Mouse (Mus musculus) embryonic fibroblast, embryonic 13.5 days (primary cell): Measurements from ENCODE around the gene Heatr9. TPM values are rescaled to one million over a fixed set of nuclear protein-coding genes. Genes with fewer than 3 reads are reported as not detected.
"Not testable (repeated sequence)": the region's sequence is repeated elsewhere in the genome, so short reads cannot be mapped to it uniquely, and the experiment has no call there.

Source experiments
- H3K27ac ChIP-seq: 2 replicates; pipeline ENCODE4 v1.5.1; 2012; ENCODE audit warnings: low read length, control low read depth, inconsistent platforms; ENCODE audit not compliant: insufficient read depth
- H3K4me1 ChIP-seq: 2 replicates; pipeline ENCODE4 v1.6.1; 2011; ENCODE audit warnings: low read length; ENCODE audit not compliant: control insufficient read depth, insufficient read depth
- H3K4me3 ChIP-seq: 2 replicates; pipeline ENCODE4 v1.5.1; 2011; ENCODE audit warnings: mild to moderate bottlenecking, control low read depth, low read length; ENCODE audit not compliant: insufficient read depth
- CTCF ChIP-seq: IDR thresholded peaks from 2 replicates; pipeline ENCODE4 v1.5.1; 2011; ENCODE audit warnings: mild to moderate bottlenecking, control low read depth, low read length, moderate library complexity, borderline replicate concordance; ENCODE audit not compliant: insufficient read depth
- POLR2A ChIP-seq: IDR thresholded peaks from 2 replicates; pipeline ENCODE4 v1.6.1; 2011; ENCODE audit warnings: low read depth, mild to moderate bottlenecking, control low read depth, low read length, moderate library complexity
- polyA plus RNA-seq: library from polyadenylated mRNA; stranded (reverse); fragments of >200 nt; gene quantifications from 2 replicates; pipeline ENCODE4 v1.2.4, GENCODE M21; 2011; ENCODE audit warnings: low read depth; ENCODE audit not compliant: missing spikeins, insufficient read length

The Heatr9 gene
- polyA plus RNA-seq, 1 experiment, result not detected

DNA sequence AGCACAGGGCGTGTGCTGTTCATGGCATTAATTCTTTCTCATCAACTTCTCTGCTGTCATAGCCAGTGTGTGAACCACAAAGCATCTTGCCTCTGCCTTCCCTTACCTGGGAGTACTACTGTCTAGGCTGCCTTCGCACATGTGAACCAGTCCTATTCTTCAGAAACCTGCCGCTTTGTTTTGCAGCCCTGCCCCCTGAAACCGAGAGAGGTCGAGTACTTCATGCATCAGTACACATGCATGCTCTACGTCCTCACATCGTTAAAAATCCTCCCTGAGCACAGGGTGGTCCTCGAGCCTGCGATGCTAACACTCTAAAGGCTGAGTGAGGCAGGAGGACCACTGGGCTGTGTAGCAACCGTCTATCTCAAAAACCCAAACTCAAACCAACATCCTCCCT, 35.1 kb upstream of the Heatr9 start:
- H3K27ac ChIP-seq, result no peak overlapping the region
- no peak for TF ChIP-seq CTCF
- TF ChIP-seq POLR2A, result no peak
- H3K4me1 ChIP-seq, result no peaks in the 10 kb centered on the region
- no peak overlapping the region for H3K4me3 ChIP-seq

DNA sequence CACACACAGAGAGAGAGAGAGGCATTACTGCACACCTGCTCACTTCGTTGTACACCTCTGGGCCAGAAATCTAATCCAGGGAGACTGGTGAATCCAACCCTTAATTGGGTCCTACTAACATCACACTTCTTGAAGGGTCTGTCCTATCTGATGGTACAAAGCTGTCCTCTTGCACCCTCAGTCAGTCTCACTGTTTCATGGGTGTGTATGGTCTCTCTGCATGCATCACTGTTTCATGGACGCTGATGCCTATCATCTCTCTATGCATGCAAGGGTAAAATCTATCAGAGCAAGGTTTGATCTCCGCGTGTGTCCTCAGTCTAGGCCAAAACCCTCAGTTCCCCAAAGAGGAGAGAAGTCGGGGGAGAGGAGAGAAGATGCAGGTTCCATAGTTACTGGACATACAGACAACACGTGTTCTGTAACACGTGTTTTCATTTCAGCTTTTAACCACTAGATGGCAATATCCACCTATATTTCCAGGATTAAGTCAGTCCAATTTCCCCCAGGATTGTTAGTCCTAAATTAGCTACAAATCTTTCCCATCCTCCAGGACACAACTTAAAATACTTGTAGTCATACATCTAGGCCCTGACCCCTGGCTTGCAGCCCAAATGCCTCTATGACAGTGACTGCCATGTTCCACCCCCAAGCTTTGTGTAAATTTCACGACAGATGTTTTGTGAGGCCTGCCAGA, 34.3 kb upstream of the Heatr9 start:
- H3K4me1 ChIP-seq, result no peaks in the 10 kb centered on the region
- no peak overlapping the region for H3K4me3 ChIP-seq
- TF ChIP-seq CTCF, result no peak
- TF ChIP-seq POLR2A, result no peak
- H3K27ac ChIP-seq, result no peak overlapping the region

DNA sequence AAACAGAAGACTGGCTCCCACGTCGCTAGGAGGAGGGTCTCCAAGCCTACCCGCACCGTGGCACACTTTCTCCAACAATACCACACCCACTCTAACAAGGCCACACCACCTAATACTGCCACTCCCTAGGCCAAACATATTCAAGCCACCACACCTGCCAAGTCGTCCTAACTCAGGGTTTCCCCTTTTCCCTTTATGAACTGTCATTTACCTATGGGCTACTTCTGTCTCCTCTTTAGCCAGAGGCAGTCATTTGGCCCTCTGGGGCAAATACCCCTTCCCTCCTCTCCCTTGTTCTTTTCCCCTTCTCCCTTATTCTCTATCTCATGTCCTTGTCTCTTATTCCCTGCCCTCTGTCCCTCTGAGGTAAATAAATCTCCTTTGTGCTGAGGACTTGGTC, 29.7 kb upstream of the Heatr9 start:
- H3K4me1 ChIP-seq, result no peaks in the 10 kb centered on the region
- no peak overlapping the region for H3K27ac ChIP-seq
- H3K4me3 ChIP-seq, result no peak overlapping the region
- TF ChIP-seq POLR2A, result no peak

DNA sequence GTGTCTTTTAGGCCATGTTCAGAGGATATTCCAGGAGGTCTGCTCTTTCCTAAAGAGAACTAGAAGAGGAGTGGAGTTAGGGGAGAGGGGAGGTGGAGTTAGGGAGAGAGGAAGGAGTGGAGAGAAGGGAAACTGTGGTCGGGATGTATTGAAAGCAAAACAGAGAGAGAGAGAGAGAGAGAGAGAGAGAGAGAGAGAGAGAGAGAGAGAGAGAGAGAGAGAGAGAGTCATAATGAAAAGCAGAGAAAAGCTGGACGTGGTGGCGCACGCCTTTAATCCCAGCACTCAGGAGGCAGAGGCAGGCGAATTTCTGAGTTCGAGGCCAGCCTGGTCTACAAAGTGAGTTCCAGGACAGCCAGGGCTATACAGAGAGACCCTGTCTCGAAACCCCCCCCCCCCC, 29.1 kb upstream of the Heatr9 start:
- H3K27ac ChIP-seq, H3K4me3 ChIP-seq, H3K4me1 ChIP-seq: not testable (repeated sequence)

DNA sequence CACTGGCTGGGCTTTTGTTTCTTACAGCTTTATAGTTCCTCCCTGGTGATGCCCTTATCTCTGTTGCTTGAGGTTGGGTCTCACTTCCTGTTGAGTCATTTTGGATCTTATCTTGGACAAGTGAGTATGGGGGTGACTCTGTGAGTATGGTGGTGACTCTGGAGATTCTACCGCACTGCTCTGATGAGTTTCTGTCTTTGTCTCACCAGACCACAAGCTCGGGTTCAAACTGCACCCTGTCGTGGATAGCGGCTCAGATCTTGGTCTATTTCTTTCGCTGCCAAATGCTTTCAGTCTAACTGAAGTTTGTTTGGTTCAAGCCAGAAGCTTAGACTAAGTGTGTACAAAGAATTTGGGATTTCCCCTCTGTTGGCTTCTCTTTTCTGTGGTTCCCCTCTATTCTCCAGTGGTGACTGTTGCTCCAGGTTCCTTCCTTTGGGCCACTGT, 28.2 kb upstream of the Heatr9 start:
- no peak overlapping the region for H3K27ac ChIP-seq
- no peak for TF ChIP-seq POLR2A
- TF ChIP-seq CTCF, result no peak
- H3K4me3 ChIP-seq, result no peak overlapping the region
- no peaks in the 10 kb centered on the region for H3K4me1 ChIP-seq

DNA sequence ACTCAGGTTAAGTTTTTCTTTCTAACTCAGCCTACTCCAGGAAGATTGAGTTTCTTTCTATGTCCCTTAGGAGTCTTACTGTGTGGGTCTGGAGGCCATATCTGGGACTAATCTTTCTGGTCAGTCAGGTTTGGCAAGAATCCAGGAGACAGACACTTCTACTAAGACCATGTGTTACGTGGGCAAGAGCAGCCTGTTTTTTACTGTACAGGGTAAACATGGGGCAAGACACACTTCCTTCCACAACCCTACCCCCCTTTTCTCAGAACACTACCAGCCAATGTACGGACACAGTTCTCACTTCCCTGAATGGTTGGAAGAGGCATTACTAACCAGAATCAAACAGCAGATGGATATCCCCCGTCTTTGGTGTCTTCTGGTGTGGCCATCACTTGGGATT, 22.2 kb upstream of the Heatr9 start:
- TF ChIP-seq POLR2A, result no peak
- no peak for TF ChIP-seq CTCF
- Histone ChIP-seq H3K4me3 (no peak overlapping the region), H3K27ac (no peak overlapping the region), H3K4me1 (peaks cover 5% of the 10 kb centered on the region)

DNA sequence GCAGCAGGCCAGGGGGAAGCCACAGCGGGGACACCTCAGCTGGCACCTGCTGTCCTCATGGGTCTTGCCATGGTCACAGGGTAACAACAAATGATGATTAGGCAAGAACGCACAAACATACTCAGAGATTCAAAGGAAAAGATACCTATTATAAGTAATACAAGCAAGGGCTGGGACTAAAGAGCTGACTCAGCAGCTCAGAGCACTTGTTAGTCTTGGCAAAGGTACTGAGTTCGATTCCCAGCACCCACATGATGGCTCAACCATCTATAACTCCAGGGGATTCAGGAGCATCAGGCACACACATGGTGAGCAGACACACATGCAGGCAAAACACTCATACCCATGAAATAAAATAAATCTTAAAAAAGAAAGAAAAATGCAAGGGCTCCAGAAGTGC, 19.4 kb upstream of the Heatr9 start:
- peaks cover 11% of the 10 kb centered on the region for H3K4me1 ChIP-seq
- TF ChIP-seq CTCF, result no peak
- no peak overlapping the region for H3K4me3 ChIP-seq
- no peak overlapping the region for H3K27ac ChIP-seq

DNA sequence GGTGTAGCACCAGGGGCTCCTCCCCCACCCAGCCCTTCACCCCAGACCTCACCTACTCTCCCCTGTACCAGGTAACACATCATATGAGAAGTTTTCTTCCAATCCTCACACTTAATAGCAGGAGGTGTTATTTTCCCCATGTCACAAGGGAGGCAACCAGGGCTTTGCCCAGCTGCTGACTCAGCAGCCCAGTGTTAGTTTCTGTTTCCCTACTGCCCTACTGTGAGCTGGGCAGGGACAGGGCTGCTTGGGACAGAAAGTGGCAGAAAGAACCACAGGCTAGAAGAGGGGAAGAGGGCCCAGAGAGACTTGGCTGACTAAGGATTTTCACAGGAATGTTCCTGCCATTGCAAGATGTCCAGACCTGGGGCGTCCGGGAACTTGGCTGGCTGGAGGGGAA, 19.0 kb upstream of the Heatr9 start:
- TF ChIP-seq CTCF (no peak), POLR2A (no peak)
- Histone ChIP-seq H3K27ac (no peak overlapping the region), H3K4me1 (peaks cover 11% of the 10 kb centered on the region), H3K4me3 (no peak overlapping the region)

DNA sequence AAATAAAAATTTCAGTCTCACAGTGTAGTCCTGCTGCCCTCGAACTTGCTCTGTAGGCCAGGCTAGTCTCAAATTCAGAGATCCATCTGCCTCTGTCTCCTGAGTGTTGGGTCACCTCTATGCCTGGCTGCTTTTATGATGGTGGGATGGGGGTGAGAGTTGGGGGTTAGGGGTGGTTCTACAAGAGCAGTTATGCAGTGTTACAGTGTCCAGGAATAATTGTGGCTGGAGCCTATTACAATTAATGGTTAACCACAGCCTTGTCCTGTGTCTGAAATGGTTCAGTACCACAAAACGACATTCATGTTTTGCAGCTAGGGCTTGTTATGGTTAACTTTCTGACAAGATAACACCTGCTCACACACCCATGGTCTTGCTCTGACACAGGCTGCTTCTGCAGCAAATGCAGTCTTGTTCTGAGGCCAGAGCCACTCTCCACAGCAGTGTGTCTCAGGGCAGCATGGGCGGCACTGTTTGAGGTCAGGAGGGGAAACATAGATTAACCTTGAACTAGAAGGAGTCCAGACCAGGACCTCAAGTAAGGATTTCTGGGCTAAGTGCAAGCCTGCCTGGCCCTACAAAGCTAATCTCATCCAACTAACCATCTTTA, 16.8 kb upstream of the Heatr9 start:
- H3K4me3 ChIP-seq, result no peak overlapping the region
- peaks cover 13% of the 10 kb centered on the region for H3K4me1 ChIP-seq
- H3K27ac ChIP-seq, result peak overlapping the region; percentile 16; the same call in 1 of the 2 replicates
- no peak for TF ChIP-seq POLR2A
- no peak for TF ChIP-seq CTCF

DNA sequence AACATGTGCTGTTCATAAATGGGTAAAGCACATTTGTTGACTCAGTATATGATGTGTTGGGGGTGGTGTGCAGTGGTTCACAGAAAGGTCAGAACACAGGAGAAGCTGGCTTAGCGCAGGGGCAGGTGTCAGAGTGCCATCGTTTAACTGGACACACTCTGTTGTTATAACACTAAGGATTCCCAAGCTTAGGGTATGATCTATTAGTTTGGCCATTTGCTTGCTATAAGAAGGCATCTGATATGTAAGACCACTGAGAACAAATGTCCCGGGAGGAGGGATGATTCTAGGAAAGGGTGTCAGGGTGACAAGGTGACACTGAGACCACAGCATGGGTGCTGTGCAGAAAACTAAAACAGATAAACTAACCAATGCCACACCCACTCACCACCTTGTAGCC, 14.9 kb upstream of the Heatr9 start:
- TF ChIP-seq POLR2A (no peak), CTCF (no peak)
- H3K27ac ChIP-seq, result no peak overlapping the region
- H3K4me1 ChIP-seq, result peaks cover 13% of the 10 kb centered on the region
- no peak overlapping the region for H3K4me3 ChIP-seq
